In the genomic region with DNA sequence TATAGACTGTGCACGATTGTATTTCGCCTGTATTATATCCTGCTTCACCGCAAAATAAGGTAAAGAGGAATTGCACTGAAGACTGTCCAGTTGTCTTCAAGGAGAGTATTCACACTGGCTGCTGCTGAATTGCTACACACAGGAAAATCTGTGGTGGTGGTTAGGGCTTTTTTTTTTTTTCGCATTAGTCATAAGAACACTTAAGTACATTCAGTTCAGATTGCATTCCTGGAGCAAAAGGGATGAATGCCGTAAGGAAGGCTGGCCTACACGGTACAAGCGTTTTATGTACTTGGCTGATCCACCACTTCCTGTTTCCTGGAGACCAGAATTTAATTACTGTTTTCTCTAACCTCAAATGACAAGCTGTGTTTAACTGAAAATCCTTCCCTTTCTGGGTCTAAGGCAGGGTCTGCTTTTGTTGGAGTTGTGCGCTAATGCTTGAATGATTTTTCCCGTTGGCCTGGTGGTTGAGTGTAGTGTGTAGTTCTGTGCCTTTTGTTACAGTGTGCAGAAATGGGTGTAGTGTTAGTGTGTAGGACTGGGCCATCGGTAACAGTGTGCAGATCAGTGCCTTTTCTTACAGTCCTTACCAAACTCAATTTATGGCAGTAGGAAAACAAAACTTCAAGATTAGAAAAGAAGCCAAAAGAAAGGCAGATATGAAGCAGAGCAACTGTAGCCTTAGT, we compare ENCODE assay signal across 13 mouse cellular contexts.
DNase-seq lines count a peak whose midpoint lies in the region; ATAC-seq and TF ChIP-seq lines count a peak whose summit lies in the region.
"Had no signal": no experiment of that assay in that cellular context is flagged by ENCODE, and none has a peak within 500 bp of the region (broad histone marks: within the 10 kb centered on the region; RNA-seq: fewer than 3 reads in every experiment).

No protein-coding gene starts in this region.

- no peak for TF ChIP-seq EP300 in lung, postnatal 0 days (IDR thresholded peaks at IDR 0.05)

- no peak overlapping the region for H3K9ac ChIP-seq in lung, postnatal 0 days (replicated peaks; ENCODE audit: low read depth)
- no peak overlapping the region for H3K9ac ChIP-seq in embryonic facial prominence, embryonic 14.5 days (ENCODE audit: low read depth, low read length)
- H3K9ac ChIP-seq: liver, embryonic 12.5 days; stomach, embryonic 15.5 days had no signal

- H3K27ac ChIP-seq in lung, postnatal 0 days (ENCODE audit: low read length), result no peak overlapping the region
- peak overlapping the region; percentile 66 for H3K27ac ChIP-seq in embryonic facial prominence, embryonic 14.5 days (replicated peaks; ENCODE audit: low read depth, low read length)
- no peak overlapping the region for H3K27ac ChIP-seq in cerebellum, adult 2 months (ENCODE audit: insufficient read depth, low read length)
- H3K27ac ChIP-seq: liver, embryonic 12.5 days; stomach, embryonic 15.5 days had no signal

- H3K4me2 ChIP-seq in lung, postnatal 0 days (replicated peaks; ENCODE audit: low read depth, low read length), result no peak overlapping the region
- H3K4me2 ChIP-seq in embryonic facial prominence, embryonic 14.5 days (ENCODE audit: low read depth, low read length), result no peak overlapping the region
- H3K4me2 ChIP-seq: liver, embryonic 12.5 days; stomach, embryonic 15.5 days had no signal

- no peaks in the 10 kb centered on the region for H3K27me3 ChIP-seq in lung, postnatal 0 days (replicated peaks; ENCODE audit: insufficient read depth, low read length)
- H3K27me3 ChIP-seq in embryonic facial prominence, embryonic 14.5 days (replicated peaks; ENCODE audit: control insufficient read depth, insufficient read depth, low read length), result no peaks in the 10 kb centered on the region
- H3K27me3 ChIP-seq in cerebellum, adult 2 months (ENCODE audit: control insufficient read depth, insufficient read depth, low read length), result no peaks in the 10 kb centered on the region
- H3K27me3 ChIP-seq: liver, embryonic 12.5 days; megakaryocyte, embryonic 14.5 days; stomach, embryonic 15.5 days had no signal

- no peak for TF ChIP-seq POLR2A in cerebellum, adult 2 months (IDR thresholded peaks at IDR 0.05; ENCODE audit: borderline replicate concordance, insufficient read depth, low read length)

- ATAC-seq in lung, postnatal 0 days, result 0 out of 2 replicates have a peak, but pooled peaks have one; percentile 16
- peak; percentile 84 for ATAC-seq in embryonic facial prominence, embryonic 14.5 days (ENCODE audit: low read depth)
- peak; percentile 86 for ATAC-seq in megakaryocyte progenitor cell, adult 5-6 weeks (replicated peaks; ENCODE audit: poor library complexity)
- ATAC-seq: liver, embryonic 12.5 days had no signal

- TF ChIP-seq CTCF in lung, postnatal 0 days (IDR thresholded peaks at IDR 0.05), result no peak
- no peak for TF ChIP-seq CTCF in cerebellum, adult 2 months (IDR thresholded peaks at IDR 0.05; ENCODE audit: borderline replicate concordance, insufficient read depth, low read depth, low read length)

- H3K9me3 ChIP-seq in lung, postnatal 0 days (ENCODE audit: low read length), result no peaks in the 10 kb centered on the region
- 0 out of 2 replicates have a peak, but pooled peaks cover 2% of the 10 kb centered on the region for H3K9me3 ChIP-seq in embryonic facial prominence, embryonic 14.5 days (ENCODE audit: control insufficient read depth, low read length)
- H3K9me3 ChIP-seq: liver, embryonic 12.5 days; stomach, embryonic 15.5 days had no signal

- H3K4me1 ChIP-seq in lung, postnatal 0 days (ENCODE audit: insufficient read depth, low read depth, low read length), result no peaks in the 10 kb centered on the region
- H3K4me1 ChIP-seq in embryonic facial prominence, embryonic 14.5 days (ENCODE audit: control insufficient read depth, insufficient read depth, low read length), result 0 out of 2 replicates have a peak, but pooled peaks cover 3% of the 10 kb centered on the region
- H3K4me1 ChIP-seq in cerebellum, adult 2 months (ENCODE audit: control insufficient read depth, insufficient read depth, low read length), result no peaks in the 10 kb centered on the region
- H3K4me1 ChIP-seq: liver, embryonic 12.5 days; megakaryocyte, embryonic 14.5 days; stomach, embryonic 15.5 days had no signal

- 54% methylated on average over 10 of the region's 10 CpGs for WGBS in lung, postnatal 0 days
- WGBS in embryonic facial prominence, embryonic 14.5 days, result 54% methylated on average over 10 of the region's 10 CpGs
- WGBS in cerebellum, adult 2 months, result 90% methylated on average over 10 of the region's 10 CpGs

- H3K36me3 ChIP-seq in lung, postnatal 0 days (ENCODE audit: insufficient read depth, low read length), result no peaks in the 10 kb centered on the region
- H3K36me3 ChIP-seq in embryonic facial prominence, embryonic 14.5 days (ENCODE audit: control insufficient read depth, insufficient read depth, low read length), result no peaks in the 10 kb centered on the region
- H3K36me3 ChIP-seq: liver, embryonic 12.5 days; stomach, embryonic 15.5 days had no signal

- peak; percentile 42 for DNase-seq in lung, postnatal 0 days (ENCODE audit: low spot score)
- no peak for DNase-seq in lung, postnatal 14 days
- DNase-seq in embryonic facial prominence, embryonic 14.5 days (ENCODE audit: low spot score), result peak; percentile 91
- peak; percentile 61 for DNase-seq in kidney, adult 9 months
- DNase-seq in right cerebral cortex, postnatal 10 days (ENCODE audit: low spot score in 2 of 2), result no peak
- no peak for DNase-seq in right cerebral cortex, postnatal 4 days
- DNase-seq in cerebellum, adult 2 months, result no peak
- DNase-seq: gastrocnemius, postnatal 36 days; heart, postnatal 10 days had no signal

- no peak overlapping the region for H3K4me3 ChIP-seq in lung, postnatal 0 days (ENCODE audit: low read depth, low read length)
- H3K4me3 ChIP-seq in embryonic facial prominence, embryonic 14.5 days (ENCODE audit: low read depth, low read length), result no peak overlapping the region
- H3K4me3 ChIP-seq in cerebellum, adult 2 months (replicated peaks; ENCODE audit: insufficient read depth, low read depth, low read length), result no peak overlapping the region
- H3K4me3 ChIP-seq: liver, embryonic 12.5 days; megakaryocyte, embryonic 14.5 days; stomach, embryonic 15.5 days had no signal

Comparison
In these comparisons a context has a peak if more than half of its experiments do, and no peak if none do; other contexts are left out.
1. DNase-seq: peak in lung, postnatal 0 days (single experiment), embryonic facial prominence, embryonic 14.5 days (single experiment) and kidney, adult 9 months (single experiment); none in lung, postnatal 14 days (single experiment), right cerebral cortex, postnatal 10 days (0 of 2), right cerebral cortex, postnatal 4 days (single experiment) and cerebellum, adult 2 months (0 of 2).
2. ATAC-seq: peak in every context shown above with its lines; median percentile 86 in megakaryocyte progenitor cell, adult 5-6 weeks; 84 in embryonic facial prominence, embryonic 14.5 days; 16 in lung, postnatal 0 days.